Mouse (Mus musculus): ENCODE measurements at regions not wholly inside any gene's neighbourhood (a gene's known extent, or its start where the extent isn't known, plus 50 kb on each side); places are given as distances from the start of the nearest gene placed in this dataset.

DNA sequence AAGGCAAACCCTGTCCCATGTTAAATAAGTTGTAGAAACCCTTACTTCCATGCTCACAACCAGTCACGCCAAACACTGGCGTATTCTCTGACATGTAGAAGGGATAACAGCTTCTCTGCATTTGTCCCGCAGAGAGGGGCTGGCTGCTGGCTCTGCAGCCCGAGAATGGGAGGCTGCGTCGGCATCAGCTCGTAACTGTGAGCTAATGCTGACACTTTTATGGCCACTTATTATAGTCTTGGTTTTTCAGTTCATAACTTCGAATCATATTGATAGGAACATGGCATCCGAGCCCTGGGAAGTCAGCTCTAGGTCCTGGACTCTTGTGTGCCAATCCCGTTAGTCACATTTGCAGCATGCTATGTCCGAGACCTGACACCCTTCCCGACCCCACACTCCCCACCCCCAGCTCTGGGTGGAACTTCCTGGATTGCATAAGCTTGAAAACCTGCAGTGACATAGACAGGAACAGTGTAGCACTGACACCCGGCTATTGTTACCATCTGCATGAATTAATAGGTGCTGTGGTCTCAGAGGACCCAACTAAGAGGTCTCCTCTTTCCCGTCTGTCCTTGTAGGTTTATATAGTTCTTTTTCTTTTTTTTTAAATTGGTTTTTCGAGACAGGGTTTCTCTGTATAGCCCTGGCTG, 217.3 kb upstream of the Sall1 start:
- dilution Hi-C loops (cut with MboI; ENCODE audit: extremely low pct_ligation_motif_present, extremely low pct_unique_long_range_greater_than_20kb, low sequenced_read_pairs) (no loop called here), in situ Hi-C loops (cut with MboI; ENCODE audit: low pct_ligation_motif_present, low pct_unique_long_range_greater_than_20kb, low sequenced_read_pairs) (no loop called here)
- no peak overlapping the region for H3K9ac ChIP-seq (ENCODE audit: insufficient read depth, low read depth)
- no peaks in the 10 kb centered on the region for H3K4me1 ChIP-seq (ENCODE audit: control insufficient read depth in 1 of 2, insufficient read depth in 2 of 2)
- no peaks in the 10 kb centered on the region for H3K79me2 ChIP-seq (replicated peaks; ENCODE audit: control insufficient read depth, extremely low read depth, insufficient read depth, poor library complexity, severe bottlenecking)
- H3K27me3 ChIP-seq (replicated peaks), result no peaks in the 10 kb centered on the region
- TF ChIP-seq E2F4 (IDR thresholded peaks at IDR 0.05; ENCODE audit: insufficient replicate concordance, low read depth, low read length), result no peak
- no peak for TF ChIP-seq USF1 (IDR thresholded peaks at IDR 0.05; ENCODE audit: low read depth, low read length)
- TF ChIP-seq UBTF (IDR thresholded peaks at IDR 0.05; ENCODE audit: low read depth, low read length), result no peak
- TF ChIP-seq EP300 (IDR thresholded peaks at IDR 0.05; ENCODE audit: low read length), result no peak
- TF ChIP-seq CHD2 (IDR thresholded peaks at IDR 0.05; ENCODE audit: low read length), result no peak
- no peak for TF ChIP-seq MYC (IDR thresholded peaks at IDR 0.05; ENCODE audit: low read depth, low read length)
- TF ChIP-seq ZC3H11A (IDR thresholded peaks at IDR 0.05; ENCODE audit: low read depth, low read length), result no peak
- no peak overlapping the region for H3K4me2 ChIP-seq (ENCODE audit: insufficient read depth, low read depth, poor library complexity, severe bottlenecking)
- no peak overlapping the region for H3K4me3 ChIP-seq (replicated peaks in 1 of 3; ENCODE audit: low read depth in 2 of 3, low read length in 2 of 3, poor library complexity in 1 of 3)
- H3K9me3 ChIP-seq (replicated peaks; ENCODE audit: low read length), result peaks cover 34% of the 10 kb centered on the region
- no peak for DNase-seq (ENCODE audit: extremely low read depth)
- H3K27ac ChIP-seq (ENCODE audit: insufficient read depth, low read depth), result no peak overlapping the region
- H3K36me3 ChIP-seq (replicated peaks in 1 of 2; ENCODE audit: control insufficient read depth in 1 of 2, insufficient read depth in 1 of 2, low read length in 1 of 2), result no peaks in the 10 kb centered on the region

DNA sequence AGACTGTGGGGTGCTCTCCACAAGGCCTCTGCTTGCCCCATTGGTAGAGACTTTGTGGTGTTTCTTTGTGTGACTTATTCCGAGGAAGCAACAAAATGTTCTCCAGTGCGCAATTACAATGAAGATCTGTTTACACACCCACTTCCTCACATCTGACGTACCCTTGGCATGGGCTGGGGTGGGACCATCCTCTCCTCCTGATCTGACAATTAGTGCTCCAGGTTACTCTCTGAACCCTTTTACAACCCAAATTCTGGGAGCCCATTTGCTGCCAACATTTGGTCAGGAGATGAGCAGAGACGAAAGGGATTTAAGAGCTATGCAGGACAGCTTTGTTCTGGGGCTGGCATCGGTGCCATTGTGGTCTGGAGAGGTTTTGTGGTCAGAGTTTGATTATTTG, 215.9 kb upstream of the Sall1 start:
- DNase-seq (ENCODE audit: extremely low read depth), result no peak
- no peak overlapping the region for H3K4me3 ChIP-seq (replicated peaks in 1 of 3; ENCODE audit: low read depth in 2 of 3, low read length in 2 of 3, poor library complexity in 1 of 3)
- peaks cover 40% of the 10 kb centered on the region for H3K9me3 ChIP-seq (replicated peaks; ENCODE audit: low read length)
- dilution Hi-C loops (cut with MboI; ENCODE audit: extremely low pct_ligation_motif_present, extremely low pct_unique_long_range_greater_than_20kb, low sequenced_read_pairs) (no loop called here), in situ Hi-C loops (cut with MboI; ENCODE audit: low pct_ligation_motif_present, low pct_unique_long_range_greater_than_20kb, low sequenced_read_pairs) (no loop called here)
- H3K9ac ChIP-seq (ENCODE audit: insufficient read depth, low read depth), result no peak overlapping the region
- no peaks in the 10 kb centered on the region for H3K4me1 ChIP-seq (ENCODE audit: control insufficient read depth in 1 of 2, insufficient read depth in 2 of 2)
- no peak overlapping the region for H3K27ac ChIP-seq (ENCODE audit: insufficient read depth, low read depth)
- H3K79me2 ChIP-seq (replicated peaks; ENCODE audit: control insufficient read depth, extremely low read depth, insufficient read depth, poor library complexity, severe bottlenecking), result no peaks in the 10 kb centered on the region
- no peaks in the 10 kb centered on the region for H3K27me3 ChIP-seq (replicated peaks)
- no peak overlapping the region for H3K4me2 ChIP-seq (ENCODE audit: insufficient read depth, low read depth, poor library complexity, severe bottlenecking)
- no peak for TF ChIP-seq MAZ (IDR thresholded peaks at IDR 0.05; ENCODE audit: low read depth, low read length)
- no peak for TF ChIP-seq RCOR1 (conservative IDR thresholded peaks at IDR 0.05; ENCODE audit: low read depth, low read length)
- TF ChIP-seq CHD1 (IDR thresholded peaks at IDR 0.05; ENCODE audit: low read depth, low read length), result no peak
- no peak for TF ChIP-seq KAT2A (IDR thresholded peaks at IDR 0.05; ENCODE audit: insufficient replicate concordance, low read length)
- no peak for TF ChIP-seq HCFC1 (IDR thresholded peaks at IDR 0.05; ENCODE audit: low read depth, low read length)
- no peak for TF ChIP-seq JUND (conservative IDR thresholded peaks at IDR 0.05; ENCODE audit: low read depth, low read length)
- TF ChIP-seq CTCF (conservative IDR thresholded peaks at IDR 0.05 in 1 of 2, IDR thresholded peaks at IDR 0.05 in 1 of 2; ENCODE audit: low read depth in 2 of 2, low read length in 2 of 2), result no peak
- no peak for TF ChIP-seq SIN3A (IDR thresholded peaks at IDR 0.05; ENCODE audit: low read length)
- TF ChIP-seq SMC3 (IDR thresholded peaks at IDR 0.05; ENCODE audit: low read depth, low read length), result no peak
- no peak for TF ChIP-seq MAFK (IDR thresholded peaks at IDR 0.05; ENCODE audit: insufficient replicate concordance, low read length)
- no peak for TF ChIP-seq MXI1 (IDR thresholded peaks at IDR 0.05; ENCODE audit: low read depth, low read length)
- no peak for TF ChIP-seq ZC3H11A (IDR thresholded peaks at IDR 0.05; ENCODE audit: low read depth, low read length)
- no peak for TF ChIP-seq MAX (IDR thresholded peaks at IDR 0.05; ENCODE audit: low read length)
- TF ChIP-seq USF2 (conservative IDR thresholded peaks at IDR 0.05; ENCODE audit: low read depth, low read length), result no peak
- no peak for TF ChIP-seq MEF2A (IDR thresholded peaks at IDR 0.05; ENCODE audit: borderline replicate concordance, low read depth, low read length)
- H3K36me3 ChIP-seq (replicated peaks in 1 of 2; ENCODE audit: control insufficient read depth in 1 of 2, insufficient read depth in 1 of 2, low read length in 1 of 2), result no peaks in the 10 kb centered on the region
